Mouse (Mus musculus) left cerebral cortex, adult 2 months (tissue): ENCODE data around the gene Rab3gap2. TPM values are rescaled to one million over a fixed set of nuclear protein-coding genes. Genes with fewer than 3 reads are reported as not detected.
"Not testable (repeated sequence)": the region's sequence is repeated elsewhere in the genome, so short reads cannot be mapped to it uniquely, and the experiment has no call there.

Source experiments
- DNase-seq, 2 experiments: peaks; one replicate each; pipeline ENCODE4 v3.0.0; 2021 to 2022; ENCODE audit warnings: low spot score in 2 of 2, mixed read lengths in 1 of 2; ENCODE audit errors: extremely low spot score in 1 of 2
- H3K27ac ChIP-seq: fragments of 200-600 bp; 2 replicates; pipeline ENCODE4 v1.8.1; 2022
- H3K4me3 ChIP-seq: fragments of 200-600 bp; 2 replicates; pipeline ENCODE4 v1.8.1; 2022
- CTCF ChIP-seq: fragments of 200-600 bp; IDR thresholded peaks from 2 replicates; pipeline ENCODE4 v1.8.1; 2022; ENCODE audit warnings: antibody characterized with exemption, mild to moderate bottlenecking, moderate library complexity
- intact Hi-C: fragments of 180-260 bp; cut with DNase I; formaldehyde crosslinking; loops from one replicate; pipeline ENCODE4 v1.15.1; 2025
- microRNA-seq, 2 experiments: library from miRNA; unstranded; fragments of <30 nt; microRNA quantifications; one replicate each; pipeline ENCODE4 v1.2.0; 2021
- total RNA-seq, 2 experiments: library from RNA; stranded (reverse); gene quantifications; 2 replicates each; pipeline ENCODE4 v1.2.3; 2021

The Rab3gap2 gene
- total RNA-seq, 2 experiments from 2014 or later = 75.3 to 84.1 TPM

DNA sequence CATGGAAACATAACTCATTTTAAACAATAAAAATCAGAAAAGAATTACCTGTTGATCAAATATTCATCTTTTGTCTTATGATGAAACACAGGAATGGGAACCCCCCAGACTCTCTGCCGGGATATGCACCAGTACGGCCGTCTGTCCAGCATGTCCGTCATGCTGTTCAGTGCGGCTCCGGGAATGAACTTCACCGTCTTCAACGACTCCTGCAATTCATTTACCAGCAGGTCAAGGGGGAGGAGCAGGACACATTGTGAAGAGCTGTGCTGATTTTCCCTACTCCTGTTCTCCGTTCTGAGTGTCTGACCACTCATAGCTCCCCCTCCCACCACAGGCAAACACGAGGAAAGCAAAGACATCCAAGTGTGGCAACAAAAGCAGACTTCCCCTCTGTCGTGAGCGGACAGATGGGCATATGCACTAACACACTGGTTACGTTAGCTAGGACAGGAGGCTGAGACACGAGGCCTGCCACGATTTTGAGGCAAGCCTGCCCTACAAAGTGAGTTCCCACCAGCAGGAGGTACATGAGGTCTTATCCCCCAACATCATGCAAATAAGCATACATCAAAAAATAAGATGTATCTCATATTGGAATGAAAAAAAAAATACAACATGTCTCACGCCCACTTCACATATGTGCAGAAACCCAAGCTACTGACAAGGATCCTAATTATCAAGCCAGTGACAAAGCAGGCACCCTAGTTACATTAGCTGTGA, 112.1 kb downstream of the Rab3gap2 start:
- H3K4me3 ChIP-seq = no peak overlapping the region
- intact Hi-C loops = no loop called here
- TF ChIP-seq CTCF = no peak
- no peak for DNase-seq
- H3K27ac ChIP-seq = no peak overlapping the region

GRCm38 (mm10) chr1:185327754-185328345, 123.9 kb downstream of the Rab3gap2 start:
- H3K4me3 ChIP-seq, intact Hi-C loops, DNase-seq, H3K27ac ChIP-seq: not testable (repeated sequence)

DNA sequence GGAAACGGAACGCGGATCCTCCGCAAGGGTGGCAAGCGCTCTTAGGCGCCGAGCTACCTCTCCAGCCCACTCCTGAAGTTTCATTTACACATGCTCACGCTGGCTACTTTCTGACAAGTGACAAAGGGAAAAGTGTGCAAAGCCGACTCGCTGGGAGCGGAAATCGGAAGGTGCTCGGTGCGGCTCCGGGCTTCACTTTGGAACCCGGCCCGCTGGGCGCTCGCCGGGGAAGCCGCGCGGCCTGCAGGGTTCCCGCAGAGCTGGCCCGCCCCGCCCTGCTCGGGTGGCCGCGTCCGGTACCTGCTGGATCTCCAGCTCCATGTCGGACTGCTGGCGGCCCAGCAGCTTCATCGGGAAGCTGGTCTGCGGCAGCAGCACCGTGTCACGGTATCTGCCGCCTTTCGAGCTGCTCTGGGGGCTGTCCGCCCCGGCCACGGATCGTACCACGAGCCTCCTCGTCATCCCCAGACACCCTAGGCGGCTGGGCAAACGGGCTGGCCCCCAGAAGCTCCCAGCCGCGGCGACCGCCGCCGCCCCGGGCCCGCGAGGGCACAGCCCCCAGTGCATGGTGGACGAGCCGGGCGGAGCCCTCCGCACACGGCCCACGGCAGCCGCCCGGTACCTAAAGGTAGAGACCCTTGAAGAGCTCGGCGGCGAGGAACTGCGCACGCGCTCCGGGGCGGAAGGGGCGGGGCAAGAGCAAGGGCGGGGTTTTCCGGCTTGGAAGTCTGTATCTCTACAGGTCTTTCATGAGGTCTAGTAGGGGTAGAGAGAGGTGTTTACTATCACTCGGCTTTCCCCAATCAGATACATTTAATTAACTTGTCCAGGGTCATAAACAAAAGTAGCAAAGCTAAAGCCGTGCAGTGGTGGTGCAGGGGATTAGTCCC, 125.0 kb downstream of the Rab3gap2 start, which contains the start of gene Iars2:
Iars2 (minus strand) TSS at position 676 of the 890 bp plus-strand sequence.
- Histone ChIP-seq H3K27ac (peak within 1 kb of the TSS; percentile 91), H3K4me3 (peak within 1 kb of the TSS; percentile 89)
- intact Hi-C loops = no loop called here
- TF ChIP-seq CTCF = no peak; the same call in 1 of the 2 replicates
- DNase-seq = peak; percentile 87 to 92

DNA sequence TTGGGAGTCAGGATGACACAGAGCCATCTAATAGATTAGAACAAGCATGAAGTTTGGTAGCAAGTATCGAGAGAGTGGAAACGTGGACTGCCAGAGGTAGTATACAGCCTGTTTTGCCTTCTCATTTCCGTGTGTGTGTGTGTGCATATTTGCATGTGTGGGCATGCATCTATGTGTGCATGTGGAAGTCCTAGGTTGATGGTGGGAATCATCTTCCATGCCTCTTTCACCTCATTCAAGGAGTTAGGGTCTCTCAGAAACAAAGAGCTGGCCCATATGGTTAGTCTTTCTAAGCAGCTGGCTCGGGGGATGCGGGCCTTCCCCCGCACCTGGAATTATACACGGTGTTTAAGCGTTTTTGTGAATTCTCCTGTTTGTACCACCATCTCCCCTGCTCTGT, 125.9 kb downstream of the Rab3gap2 start:
- no peak for DNase-seq
- no peak overlapping the region for H3K4me3 ChIP-seq
- intact Hi-C loops = no loop called here
- no peak for TF ChIP-seq CTCF
- no peak overlapping the region for H3K27ac ChIP-seq

DNA sequence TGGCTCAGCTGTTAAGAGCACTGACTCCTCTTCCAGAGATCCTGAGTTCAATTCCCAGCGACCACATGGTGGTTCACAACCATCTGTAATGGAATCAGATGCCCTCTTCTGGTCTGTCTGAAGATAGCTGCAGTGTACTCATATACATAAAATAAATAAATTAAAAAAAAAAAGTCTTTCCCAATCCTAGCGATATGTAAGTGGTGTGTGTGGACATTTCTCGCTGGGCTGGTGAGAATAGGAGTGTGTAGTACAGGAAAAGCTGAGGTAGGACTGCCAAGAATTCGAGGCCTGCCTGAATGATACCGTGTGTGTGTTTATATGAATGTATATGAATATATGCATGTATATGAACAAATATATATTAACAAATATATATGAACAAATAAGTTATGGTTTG, 127.4 kb downstream of the Rab3gap2 start:
- intact Hi-C loops = no loop called here
- no peak for DNase-seq
- Histone ChIP-seq H3K27ac (peak overlapping the region; percentile 93), H3K4me3 (peak overlapping the region; percentile 95)
- TF ChIP-seq CTCF = peak; percentile 13

GRCm38 (mm10) chr1:185331983-185332430, 128.1 kb downstream of the Rab3gap2 start, which contains the start of gene Bpnt1:
TSS of gene Bpnt1 (plus strand) at chr1:185332149.
- intact Hi-C loops = loop anchor here (2.0 kb wide), 1 partner anchor 31 kb away; the partner anchor contains the start of gene Eprs
- Histone ChIP-seq H3K27ac (peak within 1 kb of the TSS; percentile 93), H3K4me3 (peak within 1 kb of the TSS; percentile 95)
- peak; percentile 84 to 89 for DNase-seq
- TF ChIP-seq CTCF = no peak

- intact Hi-C loops = loop anchor here (2.0 kb wide), 1 partner anchor 29 kb away; the partner anchor contains the start of gene Eprs
- no peak for TF ChIP-seq CTCF
- DNase-seq = no peak
- H3K4me3 ChIP-seq = no peak overlapping the region
- H3K27ac ChIP-seq = no peak overlapping the region
Observed at GRCm38 (mm10) chr1:185333651-185334050, 129.7 kb downstream of the Rab3gap2 start.

GRCm38 (mm10) chr1:185334136-185334535, 130.2 kb downstream of the Rab3gap2 start:
- DNase-seq = no peak
- Histone ChIP-seq H3K4me3 (no peak overlapping the region), H3K27ac (no peak overlapping the region)
- TF ChIP-seq CTCF = no peak
- intact Hi-C loops = no loop called here

- no peak overlapping the region for H3K27ac ChIP-seq
- no peak for TF ChIP-seq CTCF
- intact Hi-C loops = no loop called here
- DNase-seq = no peak
- no peak overlapping the region for H3K4me3 ChIP-seq
Observed at GRCm38 (mm10) chr1:185335231-185335765, 131.4 kb downstream of the Rab3gap2 start.

Small RNAs within 50 kb of the gene (microRNA-seq; reads per million reads assigned to microRNA genes)
- gene Mir194-1 (0 to 0.24 reads per million in 2 experiments), gene Mir215 (0 reads per million in 2 experiments), gene Mir664 (271 to 287 reads per million in 2 experiments)

Other genes with a start within 250 kb of the Rab3gap2 start
- 10 to 100 TPM; 92.5 to 94.6 TPM for gene Mark1, start 204.5 kb upstream of the Rab3gap2 start, total RNA-seq
- gene Iars2, start 125.3 kb downstream of the Rab3gap2 start, total RNA-seq = 10 to 100 TPM; 31.1 to 32.1 TPM
- 10 to 100 TPM; 69.6 to 71.2 TPM for gene Bpnt1, start 128.0 kb downstream of the Rab3gap2 start, total RNA-seq
- gene Eprs, start 158.9 kb downstream of the Rab3gap2 start, total RNA-seq = 10 to 100 TPM; 71.6 to 79.3 TPM